Mouse (Mus musculus) embryonic facial prominence, embryonic 15.5 days (tissue): Measurements from ENCODE around the gene Irf2bpl. TPM values are rescaled to one million over a fixed set of nuclear protein-coding genes. Genes with fewer than 3 reads are reported as not detected.

Source experiments
- ATAC-seq: fragments of 200-750 bp; cut with Nextera tagmentation; 2 replicates; pipeline ENCODE4 v1.8.0; 2017; ENCODE audit warnings: low read depth, moderate TSS enrichment; ENCODE audit not compliant: insufficient number of reproducible peaks, low FRiP score, low TSS enrichment
- H3K27ac ChIP-seq: fragments of 300-500 bp; sonication (generic); replicated peaks from 2 replicates; pipeline ENCODE4 v1.5.1; 2015; ENCODE audit warnings: mild to moderate bottlenecking, inconsistent platforms
- H3K27me3 ChIP-seq: fragments of 300-500 bp; sonication (generic); 2 replicates; pipeline ENCODE4 v1.6.1; 2015; ENCODE audit warnings: inconsistent platforms
- H3K36me3 ChIP-seq: fragments of 300-500 bp; sonication (generic); 2 replicates; pipeline ENCODE4 v1.6.1; 2015; ENCODE audit warnings: mild to moderate bottlenecking, inconsistent platforms
- H3K4me1 ChIP-seq: fragments of 300-500 bp; sonication (generic); 2 replicates; pipeline ENCODE4 v1.6.1; 2015; ENCODE audit warnings: inconsistent platforms
- H3K4me2 ChIP-seq: fragments of 300-500 bp; sonication (generic); replicated peaks from 2 replicates; pipeline ENCODE4 v1.6.1; 2015; ENCODE audit warnings: mild to moderate bottlenecking, inconsistent platforms
- H3K4me3 ChIP-seq: fragments of 300-500 bp; sonication (generic); replicated peaks from 2 replicates; pipeline ENCODE4 v1.5.1; 2015; ENCODE audit warnings: mild to moderate bottlenecking, inconsistent platforms
- H3K9ac ChIP-seq: fragments of 300-500 bp; sonication (generic); 2 replicates; pipeline ENCODE4 v1.6.1; 2015; ENCODE audit warnings: inconsistent platforms
- H3K9me3 ChIP-seq: fragments of 300-500 bp; sonication (generic); replicated peaks from 2 replicates; pipeline ENCODE4 v1.6.1; 2016; ENCODE audit warnings: inconsistent platforms
- WGBS: fragments of 180-500 bp; shearing (Covaris S2); methylation state at CpG from one replicate; pipeline ENCODE4 v1.1.7; 2015; 5-methylcytosine and 5-hydroxymethylcytosine counted together
- polyA plus RNA-seq: library from polyadenylated mRNA; unstranded; fragments of >200 nt; fragmentation: Nextera tagmentation; extraction: Ambion mirVana; gene quantifications from 2 replicates; pipeline ENCODE4 v1.2.1, GENCODE M21; 2015

The Irf2bpl gene
- polyA plus RNA-seq, 1 experiment from 2014 or later = 50.6 TPM

GRCm38 (mm10) chr12:86897769-86898273 is 13.2 kb upstream of the Irf2bpl start:
- Histone ChIP-seq H3K4me2 (no peak overlapping the region), H3K27me3 (no peaks in the 10 kb centered on the region), H3K9me3 (no peaks in the 10 kb centered on the region), H3K36me3 (no peaks in the 10 kb centered on the region), H3K9ac (no peak overlapping the region), H3K27ac (peak overlapping the region; percentile 99), H3K4me1 (peaks cover 75% of the 10 kb centered on the region), H3K4me3 (no peak overlapping the region)
- no peak for ATAC-seq
- WGBS = 46% methylated on average over 7 of the region's 7 CpGs

GRCm38 (mm10) chr12:86896921-86897512 is 12.4 kb upstream of the Irf2bpl start:
- Histone ChIP-seq H3K4me1 (peaks cover 83% of the 10 kb centered on the region), H3K9ac (0 out of 2 replicates have a peak overlapping the region, but pooled peaks have one; percentile 9), H3K27ac (peak overlapping the region; percentile 99), H3K4me2 (peak overlapping the region; percentile 27), H3K27me3 (no peaks in the 10 kb centered on the region), H3K4me3 (no peak overlapping the region), H3K9me3 (no peaks in the 10 kb centered on the region), H3K36me3 (no peaks in the 10 kb centered on the region)
- 14% methylated on average over 7 of the region's 7 CpGs for WGBS
- no peak for ATAC-seq

- Histone ChIP-seq H3K9ac (0 out of 2 replicates have a peak overlapping the region, but pooled peaks have one; percentile 9), H3K27ac (peak overlapping the region; percentile 99), H3K4me2 (peak overlapping the region; percentile 25; the same call in 1 of the 2 replicates), H3K27me3 (no peaks in the 10 kb centered on the region), H3K36me3 (no peaks in the 10 kb centered on the region), H3K9me3 (no peaks in the 10 kb centered on the region), H3K4me3 (no peak overlapping the region), H3K4me1 (peaks cover 88% of the 10 kb centered on the region)
- no peak for ATAC-seq
- WGBS = 7% methylated on average over 7 of the region's 7 CpGs
Measured at GRCm38 (mm10) chr12:86896441-86896890, 11.9 kb upstream of the Irf2bpl start.

- H3K27me3 ChIP-seq = no peaks in the 10 kb centered on the region
- peak overlapping the region; percentile 99 for H3K27ac ChIP-seq
- H3K4me3 ChIP-seq = no peak overlapping the region
- 44% methylated on average over 4 of the region's 4 CpGs for WGBS
- no peaks in the 10 kb centered on the region for H3K9me3 ChIP-seq
- no peaks in the 10 kb centered on the region for H3K36me3 ChIP-seq
- peaks cover 93% of the 10 kb centered on the region for H3K4me1 ChIP-seq
- H3K9ac ChIP-seq = no peak overlapping the region
- peak overlapping the region; percentile 60 for H3K4me2 ChIP-seq
- ATAC-seq = no peak
Measured at GRCm38 (mm10) chr12:86895703-86896409, 11.3 kb upstream of the Irf2bpl start.

GRCm38 (mm10) chr12:86894841-86895428 is 10.3 kb upstream of the Irf2bpl start:
- Histone ChIP-seq H3K27me3 (no peaks in the 10 kb centered on the region), H3K27ac (peak overlapping the region; percentile 99), H3K36me3 (no peaks in the 10 kb centered on the region), H3K9me3 (no peaks in the 10 kb centered on the region), H3K4me1 (peaks cover 94% of the 10 kb centered on the region), H3K9ac (peak overlapping the region; percentile 6; the same call in 1 of the 2 replicates), H3K4me2 (peak overlapping the region; percentile 60), H3K4me3 (peak overlapping the region; percentile 35)
- peak; percentile 4; the same call in 1 of the 2 replicates for ATAC-seq
- WGBS = under 1% methylated on average over 12 of the region's 12 CpGs

- peak overlapping the region; percentile 99 for H3K27ac ChIP-seq
- peak; percentile 87 for ATAC-seq
- H3K27me3 ChIP-seq = no peaks in the 10 kb centered on the region
- no peaks in the 10 kb centered on the region for H3K9me3 ChIP-seq
- WGBS = under 1% methylated on average over 23 of the region's 26 CpGs
- H3K4me3 ChIP-seq = peak overlapping the region; percentile 35
- H3K4me2 ChIP-seq = peak overlapping the region; percentile 76
- H3K9ac ChIP-seq = peak overlapping the region; percentile 28; the same call in 1 of the 2 replicates
- peaks cover 94% of the 10 kb centered on the region for H3K4me1 ChIP-seq
- no peaks in the 10 kb centered on the region for H3K36me3 ChIP-seq
Measured at GRCm38 (mm10) chr12:86894184-86894839, 9.7 kb upstream of the Irf2bpl start.

GRCm38 (mm10) chr12:86893326-86894183 is 9.0 kb upstream of the Irf2bpl start:
- H3K9ac ChIP-seq = peak overlapping the region; percentile 28; the same call in 1 of the 2 replicates
- WGBS = under 1% methylated on average over 20 of the region's 20 CpGs
- H3K4me3 ChIP-seq = peak overlapping the region; percentile 35
- H3K9me3 ChIP-seq = no peaks in the 10 kb centered on the region
- H3K36me3 ChIP-seq = no peaks in the 10 kb centered on the region
- no peaks in the 10 kb centered on the region for H3K27me3 ChIP-seq
- peak overlapping the region; percentile 99 for H3K27ac ChIP-seq
- ATAC-seq = no peak
- H3K4me2 ChIP-seq = peak overlapping the region; percentile 76
- peaks cover 95% of the 10 kb centered on the region for H3K4me1 ChIP-seq

- Histone ChIP-seq H3K36me3 (no peaks in the 10 kb centered on the region), H3K27ac (peak overlapping the region; percentile 99), H3K4me3 (peak overlapping the region; percentile 41), H3K9me3 (no peaks in the 10 kb centered on the region), H3K4me1 (peaks cover 95% of the 10 kb centered on the region), H3K27me3 (no peaks in the 10 kb centered on the region), H3K9ac (no peak overlapping the region), H3K4me2 (peak overlapping the region; percentile 76)
- ATAC-seq = no peak
- 2% methylated on average over 18 of the region's 18 CpGs for WGBS
Measured at GRCm38 (mm10) chr12:86892711-86893311, 8.2 kb upstream of the Irf2bpl start.

GRCm38 (mm10) chr12:86891786-86892702 is 7.4 kb upstream of the Irf2bpl start:
- peak overlapping the region; percentile 23 for H3K9ac ChIP-seq
- H3K4me3 ChIP-seq = peak overlapping the region; percentile 41
- H3K27ac ChIP-seq = peak overlapping the region; percentile 99
- no peaks in the 10 kb centered on the region for H3K9me3 ChIP-seq
- ATAC-seq = no peak
- peaks cover 95% of the 10 kb centered on the region for H3K4me1 ChIP-seq
- no peaks in the 10 kb centered on the region for H3K27me3 ChIP-seq
- H3K36me3 ChIP-seq = no peaks in the 10 kb centered on the region
- H3K4me2 ChIP-seq = peak overlapping the region; percentile 76
- WGBS = 3% methylated on average over 37 of the region's 37 CpGs
